Mouse (Mus musculus): ENCODE data around the gene Rpa3. TPM values are rescaled to one million over a fixed set of nuclear protein-coding genes. Genes with fewer than 3 reads are reported as not detected.

Gene Rpa3
- 0.57 and 0.87 TPM in 2 replicates for polyA plus RNA-seq (2012)

- peaks cover 21% of the 10 kb centered on the region for H3K36me3 ChIP-seq (ENCODE audit: control insufficient read depth)
- peak within 1 kb of the TSS; percentile 99 for H3K4me3 ChIP-seq (replicated peaks)
- H3K9me3 ChIP-seq (ENCODE audit: control insufficient read depth, low read length): no peaks in the 10 kb centered on the region
- no peaks in the 10 kb centered on the region for H3K27me3 ChIP-seq (ENCODE audit: control insufficient read depth)
- peaks cover 17% of the 10 kb centered on the region for H3K4me1 ChIP-seq (ENCODE audit: control insufficient read depth)
- TF ChIP-seq GATA1 (IDR thresholded peaks at IDR 0.05; ENCODE audit: low read length): no peak
- TF ChIP-seq TAL1 (IDR thresholded peaks at IDR 0.05; ENCODE audit: low read length): no peak
Measured at GRCm38 (mm10) chr6:8259004-8259666, at the start of gene Rpa3, which contains the start of the genes Umad1 and Gm45062. Rpa3 (minus strand) TSS chr6:8259173. Umad1 (plus strand) TSS chr6:8259288. Gm45062 (plus strand) TSS chr6:8259450.

GRCm38 (mm10) chr6:8307878-8308775, 49.2 kb upstream of the Rpa3 start:
- no peak for TF ChIP-seq TAL1 (IDR thresholded peaks at IDR 0.05; ENCODE audit: low read length)
- no peak for TF ChIP-seq GATA1 (IDR thresholded peaks at IDR 0.05; ENCODE audit: low read length)
- no peaks in the 10 kb centered on the region for H3K27me3 ChIP-seq (ENCODE audit: control insufficient read depth)
- H3K36me3 ChIP-seq (ENCODE audit: control insufficient read depth): no peaks in the 10 kb centered on the region; the same call in 1 of the 2 replicates
- H3K4me3 ChIP-seq (replicated peaks): no peak overlapping the region
- H3K4me1 ChIP-seq (ENCODE audit: control insufficient read depth): peaks cover 4% of the 10 kb centered on the region
- no peaks in the 10 kb centered on the region for H3K9me3 ChIP-seq (ENCODE audit: control insufficient read depth, low read length)

DNA sequence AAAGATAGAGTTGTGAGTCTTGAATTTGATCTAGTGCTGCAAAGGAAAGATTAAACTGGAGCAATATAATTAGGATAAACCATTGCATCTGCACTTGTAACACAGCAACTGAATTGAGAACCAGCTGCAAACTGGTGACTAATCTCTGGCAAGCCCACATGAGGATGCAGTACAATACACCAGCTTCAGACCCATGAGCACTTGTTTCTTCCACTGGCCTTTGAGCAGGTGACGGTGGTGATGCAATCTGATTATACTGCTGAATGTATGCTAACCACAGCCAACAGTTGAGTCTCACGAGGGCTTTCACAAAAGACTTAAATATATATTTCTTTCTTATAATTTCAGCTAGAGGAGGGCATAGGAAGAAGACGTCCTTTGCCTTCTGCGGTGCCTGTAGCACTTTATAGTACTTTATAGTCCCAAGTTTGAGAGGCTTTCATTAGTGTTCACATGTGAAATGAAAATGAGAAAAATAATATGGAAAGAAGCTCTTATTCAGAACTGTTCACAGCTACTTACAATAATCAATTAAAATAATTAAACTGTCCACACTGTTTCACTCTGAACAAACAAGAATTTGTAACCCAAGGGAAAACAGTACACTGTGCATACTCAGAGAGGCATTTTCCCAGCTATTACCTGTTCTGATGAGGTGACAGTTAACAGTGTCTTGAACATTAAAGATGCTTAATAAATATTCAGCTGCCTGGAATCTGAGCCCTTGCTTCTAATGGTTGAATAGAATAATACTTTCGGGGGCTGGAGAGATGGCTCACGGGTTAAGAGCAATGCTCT, 40.3 kb upstream of the Rpa3 start:
- no peak for TF ChIP-seq TAL1 (IDR thresholded peaks at IDR 0.05; ENCODE audit: low read length)
- no peak for TF ChIP-seq GATA1 (IDR thresholded peaks at IDR 0.05; ENCODE audit: low read length)
- peaks cover 3% of the 10 kb centered on the region for H3K4me1 ChIP-seq (ENCODE audit: control insufficient read depth)
- H3K9me3 ChIP-seq (ENCODE audit: control insufficient read depth, low read length): 0 out of 2 replicates have a peak, but pooled peaks cover 3% of the 10 kb centered on the region
- H3K36me3 ChIP-seq (ENCODE audit: control insufficient read depth): peaks cover 3% of the 10 kb centered on the region
- H3K4me3 ChIP-seq (replicated peaks): no peak overlapping the region
- no peaks in the 10 kb centered on the region for H3K27me3 ChIP-seq (ENCODE audit: control insufficient read depth)

DNA sequence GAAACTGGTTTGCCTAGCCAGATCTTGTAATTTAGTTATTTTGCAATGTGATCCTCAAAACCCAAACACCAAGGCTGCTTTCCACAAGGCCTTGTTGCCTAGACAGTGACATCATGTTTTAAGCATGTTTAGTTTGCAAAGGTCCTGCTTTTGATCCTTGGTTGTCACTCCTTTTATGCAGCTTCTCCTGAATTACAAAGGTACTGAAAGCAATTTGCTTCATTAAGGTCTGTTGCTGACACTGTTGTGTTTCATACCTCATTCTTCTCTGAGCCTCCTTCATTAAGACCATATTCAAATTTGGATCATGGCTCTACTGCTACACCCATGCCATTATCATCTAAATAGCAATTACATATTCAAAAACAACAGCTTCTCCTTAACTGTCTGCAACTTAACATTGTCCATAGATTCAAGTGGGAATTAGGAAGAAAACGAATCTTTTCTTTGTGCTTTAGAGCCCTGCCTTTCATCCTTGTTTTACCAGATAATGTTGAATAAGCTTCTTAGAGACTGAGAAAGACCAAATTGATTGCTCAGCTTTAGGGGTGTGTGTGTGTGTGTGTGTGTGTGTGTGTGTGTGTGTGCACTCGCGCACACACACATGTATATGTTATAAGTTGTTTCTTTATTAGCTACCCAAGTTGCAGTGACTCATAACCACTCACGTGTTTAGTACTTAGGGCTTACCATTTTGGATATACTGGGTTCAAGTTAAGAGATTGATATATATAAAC, 35.2 kb upstream of the Rpa3 start:
- Histone ChIP-seq H3K9me3 (ENCODE audit: control insufficient read depth, low read length) (no peaks in the 10 kb centered on the region), H3K36me3 (ENCODE audit: control insufficient read depth) (peaks cover 6% of the 10 kb centered on the region)
- TF ChIP-seq GATA1 (IDR thresholded peaks at IDR 0.05; ENCODE audit: low read length) (no peak), TAL1 (IDR thresholded peaks at IDR 0.05; ENCODE audit: low read length) (no peak)

GRCm38 (mm10) chr6:8288755-8289580, 30.0 kb upstream of the Rpa3 start:
- no peaks in the 10 kb centered on the region for H3K9me3 ChIP-seq (ENCODE audit: control insufficient read depth, low read length)
- peaks cover 14% of the 10 kb centered on the region for H3K36me3 ChIP-seq (ENCODE audit: control insufficient read depth)
- H3K4me1 ChIP-seq (ENCODE audit: control insufficient read depth): peaks cover 3% of the 10 kb centered on the region
- TF ChIP-seq TAL1 (IDR thresholded peaks at IDR 0.05; ENCODE audit: low read length): no peak
- TF ChIP-seq GATA1 (IDR thresholded peaks at IDR 0.05; ENCODE audit: low read length): no peak
- H3K27me3 ChIP-seq (ENCODE audit: control insufficient read depth): no peaks in the 10 kb centered on the region
- H3K4me3 ChIP-seq (replicated peaks): no peak overlapping the region

More for the DNA sequence above, 35.2 kb upstream of the Rpa3 start:
- no peaks in the 10 kb centered on the region; the same call in 1 of the 2 replicates for H3K4me1 ChIP-seq (ENCODE audit: control insufficient read depth)
- no peak overlapping the region for H3K4me3 ChIP-seq (replicated peaks)
- no peaks in the 10 kb centered on the region for H3K27me3 ChIP-seq (ENCODE audit: control insufficient read depth)

- H3K36me3 ChIP-seq (ENCODE audit: control insufficient read depth): peaks cover 11% of the 10 kb centered on the region
- no peaks in the 10 kb centered on the region for H3K27me3 ChIP-seq (ENCODE audit: control insufficient read depth)
- no peaks in the 10 kb centered on the region for H3K9me3 ChIP-seq (ENCODE audit: control insufficient read depth, low read length)
- H3K4me1 ChIP-seq (ENCODE audit: control insufficient read depth): peaks cover 3% of the 10 kb centered on the region
- no peak for TF ChIP-seq TAL1 (IDR thresholded peaks at IDR 0.05; ENCODE audit: low read length)
- TF ChIP-seq GATA1 (IDR thresholded peaks at IDR 0.05; ENCODE audit: low read length): no peak
- H3K4me3 ChIP-seq (replicated peaks): no peak overlapping the region
Measured at GRCm38 (mm10) chr6:8286146-8286545, 27.2 kb upstream of the Rpa3 start.

GRCm38 (mm10) chr6:8285401-8285960, 26.5 kb upstream of the Rpa3 start:
- Histone ChIP-seq H3K9me3 (ENCODE audit: control insufficient read depth, low read length) (no peaks in the 10 kb centered on the region), H3K36me3 (ENCODE audit: control insufficient read depth) (peaks cover 11% of the 10 kb centered on the region), H3K4me3 (replicated peaks) (no peak overlapping the region), H3K4me1 (ENCODE audit: control insufficient read depth) (peaks cover 3% of the 10 kb centered on the region), H3K27me3 (ENCODE audit: control insufficient read depth) (no peaks in the 10 kb centered on the region)
- TF ChIP-seq GATA1 (IDR thresholded peaks at IDR 0.05; ENCODE audit: low read length) (no peak), TAL1 (IDR thresholded peaks at IDR 0.05; ENCODE audit: low read length) (no peak)

All from erythroblast, embryonic 14.5 days (primary cell).